Mouse (Mus musculus): ENCODE data around the gene D7Ertd443e.

GRCm38 (mm10) chr7:134376786-134377185, 8.7 kb downstream of the D7Ertd443e start:
- TF ChIP-seq GATA1 (IDR thresholded peaks at IDR 0.05; ENCODE audit: low read length) (no peak), TAL1 (IDR thresholded peaks at IDR 0.05; ENCODE audit: low read length) (no peak)

Measured in erythroblast, embryonic 14.5 days (primary cell).